Mouse (Mus musculus) kidney, postnatal 25 days (tissue): ENCODE data around the gene Ang.

Experiments
- DNase-seq, 2 experiments: peaks; one replicate each; pipeline ENCODE4 v3.0.0; 2021; ENCODE audit warnings: mixed read lengths in 2 of 2

Gene Ang

DNA sequence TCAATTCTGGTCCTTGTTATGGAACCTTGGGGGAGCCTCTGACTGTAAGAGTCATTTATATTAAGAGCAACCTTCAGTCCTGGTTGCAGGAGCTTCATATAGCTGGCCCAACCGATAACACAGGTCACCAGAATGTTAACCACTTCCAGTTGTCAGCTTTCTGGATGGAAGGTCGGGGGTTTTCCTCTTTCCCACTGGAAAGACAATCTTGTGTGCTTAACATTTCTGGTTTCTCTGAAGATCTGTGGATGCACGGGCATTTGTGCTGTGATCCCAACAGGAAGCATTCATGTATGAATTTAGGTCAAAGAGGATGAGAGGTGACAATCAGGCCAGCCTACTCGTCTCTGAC lies 38.6 kb downstream of the Ang start:
- no peak for DNase-seq

DNA sequence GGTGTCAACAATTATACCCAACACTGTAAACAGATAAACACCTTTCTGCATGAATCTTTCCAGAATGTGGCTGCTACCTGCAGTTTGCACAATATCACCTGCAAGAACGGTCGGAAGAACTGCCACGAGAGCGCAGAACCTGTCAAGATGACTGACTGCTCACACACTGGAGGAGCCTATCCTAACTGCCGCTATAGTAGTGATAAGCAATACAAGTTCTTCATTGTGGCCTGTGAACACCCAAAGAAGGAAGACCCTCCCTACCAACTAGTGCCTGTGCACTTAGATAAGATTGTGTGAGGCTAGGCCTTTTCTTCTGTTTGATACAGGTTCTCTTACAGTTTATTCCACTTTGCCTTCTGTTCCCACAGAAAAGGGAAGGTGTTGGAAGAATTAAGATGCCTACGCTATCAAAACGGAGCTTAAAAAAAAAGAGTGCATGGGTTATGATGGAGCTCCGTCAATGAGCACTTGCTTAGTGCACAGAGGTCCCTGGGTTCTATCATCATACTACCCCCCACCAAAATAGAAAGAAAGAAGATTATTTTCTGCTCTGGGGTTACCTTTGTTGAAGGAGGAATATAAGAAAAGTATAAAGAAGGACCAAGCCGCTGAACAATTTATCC lies 39.5 kb downstream of the Ang start:
- DNase-seq, result no peak

DNA sequence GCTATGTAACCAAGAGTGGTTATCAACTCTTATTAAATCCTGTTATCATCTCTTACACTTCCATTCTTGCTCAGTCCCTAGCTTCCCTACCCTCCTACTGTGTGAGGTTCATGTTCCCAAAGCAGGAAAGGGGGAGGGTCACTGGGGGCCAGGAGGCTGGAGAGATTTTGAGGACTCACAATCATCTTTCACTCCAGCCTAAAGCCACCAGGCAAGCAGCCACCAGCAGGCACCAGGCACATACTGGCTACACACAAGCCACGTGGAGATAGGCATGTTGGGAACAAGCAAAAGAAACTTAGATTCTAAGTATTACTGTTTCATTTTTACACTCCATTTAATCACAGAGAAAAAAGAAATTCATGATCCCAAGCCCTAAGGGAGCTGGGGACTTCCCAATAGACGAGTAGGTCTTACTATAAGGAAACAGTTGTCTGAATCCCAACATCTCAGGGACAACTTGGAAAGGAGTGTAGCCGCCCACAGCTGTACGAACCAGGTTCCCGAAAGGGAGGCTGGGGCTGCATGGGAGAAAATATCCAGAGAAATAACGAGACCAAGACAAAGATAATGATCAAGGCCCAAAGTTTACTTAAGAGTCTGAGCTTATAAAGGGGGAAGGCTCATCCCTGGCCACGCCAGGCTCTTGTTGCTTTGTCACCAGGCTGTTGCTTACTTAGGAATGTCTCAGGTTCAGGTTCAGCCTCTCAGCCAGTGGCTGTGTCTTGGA lies 40.3 kb downstream of the Ang start:
- DNase-seq, result no peak

DNA sequence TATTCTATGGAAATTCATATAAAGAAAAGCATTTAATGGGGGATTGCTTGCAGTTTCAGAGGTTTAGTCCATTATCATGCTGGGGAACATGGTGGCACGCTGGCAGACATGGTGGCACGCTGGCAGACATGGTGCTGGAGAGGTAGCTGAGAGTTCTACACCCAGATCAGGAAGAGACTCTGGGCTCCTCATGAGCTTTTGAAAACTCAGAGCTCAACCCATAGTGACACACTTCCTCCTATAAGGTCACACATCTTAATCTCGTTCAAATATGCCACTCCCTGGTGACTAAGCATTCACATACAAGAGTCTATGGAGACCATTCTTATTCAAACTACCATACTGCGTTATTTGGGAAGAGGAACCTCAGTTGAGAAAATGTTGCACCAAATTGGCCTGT lies 41.4 kb downstream of the Ang start:
- no peak for DNase-seq

DNA sequence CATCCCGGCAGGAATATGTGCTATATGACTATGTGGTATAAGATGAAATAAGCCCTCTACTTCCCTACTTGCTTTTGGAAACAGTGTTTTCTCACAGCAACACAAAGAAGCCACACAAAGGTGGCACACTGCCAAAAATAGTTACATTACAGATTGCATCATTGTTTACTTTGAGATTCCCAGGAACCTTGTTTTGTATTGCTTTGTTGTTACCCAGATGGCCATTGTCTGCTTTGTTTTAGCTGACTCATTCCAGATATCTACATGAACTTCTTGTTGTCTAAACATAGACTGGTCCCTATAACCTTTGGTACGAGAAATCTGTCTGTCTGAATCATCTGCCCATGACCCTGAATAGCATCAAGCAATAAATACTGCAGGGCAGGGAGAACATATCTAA lies 49.4 kb downstream of the Ang start:
- no peak for DNase-seq

DNA sequence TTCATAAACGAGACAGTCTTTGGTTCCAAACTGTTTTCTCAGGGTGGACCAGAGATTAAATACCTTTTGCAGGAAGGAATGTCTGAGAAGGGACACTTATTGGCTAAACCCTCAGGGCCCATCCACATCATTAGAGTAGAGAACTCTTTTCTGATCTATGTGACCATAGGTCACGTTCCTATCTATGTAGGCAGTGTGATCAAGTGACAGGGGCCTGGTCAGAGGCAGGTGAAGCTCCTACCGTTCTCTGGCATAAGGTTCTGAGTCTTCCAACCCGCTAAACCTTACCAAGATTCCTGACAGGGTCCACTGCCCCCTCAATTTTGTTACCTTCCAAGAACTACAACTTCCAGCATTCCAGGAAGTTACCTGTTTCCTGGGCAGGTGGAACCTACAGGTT lies 51.2 kb downstream of the Ang start:
- DNase-seq, result no peak

DNA sequence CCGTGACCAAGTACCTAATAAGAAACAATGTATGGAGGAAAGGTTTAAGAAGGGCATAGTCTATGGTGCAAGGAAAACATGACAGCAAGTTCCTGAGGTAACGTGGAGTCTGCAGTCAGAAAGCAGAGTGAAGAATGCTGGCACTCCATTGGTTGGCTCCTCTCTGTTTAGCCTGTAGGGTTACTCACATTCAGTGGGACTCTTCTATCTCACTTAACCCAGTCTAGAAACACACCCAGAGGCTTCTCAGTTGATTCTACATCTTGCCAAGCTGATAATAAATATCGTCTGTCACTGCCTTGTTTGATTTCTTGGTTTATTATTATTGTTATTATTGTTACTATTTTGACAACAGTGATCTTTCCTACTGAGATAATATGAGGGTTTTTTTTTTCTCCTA lies 51.6 kb downstream of the Ang start:
- no peak for DNase-seq

DNA sequence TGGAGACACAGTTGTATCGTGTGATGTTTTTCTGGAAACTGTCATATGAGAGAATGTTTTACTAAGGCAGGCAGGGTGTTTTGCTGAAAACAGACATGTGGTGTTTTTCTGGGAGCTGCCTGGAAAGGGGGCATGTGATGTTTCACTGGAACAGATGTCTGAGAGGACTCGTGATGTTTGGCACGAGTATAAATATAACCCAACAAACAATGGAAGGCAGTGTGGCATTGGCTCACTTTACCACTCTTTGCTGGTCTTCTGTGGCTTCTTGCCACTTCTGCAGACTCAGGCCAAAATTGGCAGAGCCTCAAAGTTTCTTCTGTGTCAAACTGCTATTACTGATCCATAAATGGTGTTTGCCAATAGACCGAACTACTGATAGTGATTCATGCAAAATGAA lies 52.3 kb downstream of the Ang start:
- no peak for DNase-seq

DNA sequence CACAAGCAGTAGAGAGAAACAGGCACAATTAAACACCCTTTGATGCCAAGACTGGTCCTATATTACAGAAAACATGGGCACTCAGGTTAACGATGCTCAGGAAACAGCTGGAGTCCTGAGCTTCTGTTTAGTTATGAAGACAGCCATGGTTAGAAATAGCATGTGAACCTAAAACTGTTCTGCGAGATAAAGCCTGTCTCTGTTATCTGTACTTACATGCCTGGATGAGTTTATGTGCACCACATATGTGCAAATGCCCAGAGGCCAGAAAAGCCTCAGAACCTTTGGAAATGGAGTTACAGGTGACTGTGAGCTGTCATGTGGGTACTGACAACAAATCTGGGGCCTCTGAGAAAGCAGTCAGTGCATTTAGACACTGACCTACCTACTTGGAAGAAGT lies 53.0 kb downstream of the Ang start:
- DNase-seq, result no peak

DNA sequence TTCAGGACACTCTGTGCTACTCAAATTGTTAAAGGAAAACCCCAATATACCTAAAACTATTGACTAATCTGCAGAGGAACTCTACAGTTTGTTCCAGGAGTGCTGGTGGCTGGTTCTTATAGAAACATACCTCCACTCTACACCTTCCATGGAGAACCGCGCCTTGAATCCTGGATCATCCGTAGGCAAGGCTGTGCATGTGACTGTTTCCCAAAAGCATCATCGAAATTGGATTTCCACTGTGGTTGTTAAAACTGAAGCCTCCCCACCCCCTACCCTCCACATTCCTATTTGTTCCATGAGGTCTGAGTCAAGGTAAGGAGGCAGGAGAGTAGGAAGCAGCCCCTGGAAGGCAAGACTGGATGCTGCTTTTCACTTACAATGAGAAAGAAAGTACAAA lies 53.5 kb downstream of the Ang start:
- DNase-seq, result no peak

DNA sequence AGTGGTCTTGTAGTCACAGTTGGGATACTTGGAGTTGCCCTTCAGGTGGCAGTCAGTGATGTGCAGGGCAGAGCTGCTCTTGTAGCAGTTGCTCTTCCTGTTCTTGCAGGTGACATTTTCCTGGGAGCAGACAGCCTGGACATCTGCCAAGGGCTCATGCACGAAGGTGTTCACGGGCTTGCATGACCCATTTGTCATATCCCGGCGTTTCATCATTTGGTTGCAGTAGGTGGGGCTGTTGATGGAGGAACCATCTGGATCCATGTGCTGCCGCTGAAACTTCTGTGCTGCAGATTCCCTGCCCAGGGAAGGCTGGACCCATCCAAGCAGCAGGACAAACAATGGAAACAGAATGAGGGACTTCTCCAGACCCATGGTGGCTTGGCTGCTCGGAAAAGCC lies 54.6 kb downstream of the Ang start:
- DNase-seq, result no peak

DNA sequence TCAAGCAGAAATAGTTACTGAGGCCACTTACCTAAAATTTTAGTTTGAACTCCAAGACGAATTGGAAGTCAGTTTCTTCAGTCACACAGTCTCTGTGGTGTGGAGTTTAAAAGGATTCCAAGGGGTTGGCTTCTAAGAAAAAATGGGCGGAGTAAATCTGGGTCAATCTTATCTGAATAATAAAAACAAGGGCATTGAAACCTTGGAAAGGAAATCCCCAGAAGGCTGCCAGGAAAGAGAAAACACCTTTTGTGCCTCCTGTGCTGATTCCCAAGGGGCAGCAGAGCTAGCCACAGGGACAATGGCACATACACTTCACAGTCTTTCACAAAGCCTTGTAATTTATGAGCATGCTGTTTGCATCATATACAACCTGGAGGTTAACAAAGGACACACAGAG lies 55.7 kb downstream of the Ang start, which contains the start of gene Rnase1:
TSS of gene Rnase1 (minus strand) at position 101 of the 400 bp plus-strand sequence.
- no peak for DNase-seq

DNA sequence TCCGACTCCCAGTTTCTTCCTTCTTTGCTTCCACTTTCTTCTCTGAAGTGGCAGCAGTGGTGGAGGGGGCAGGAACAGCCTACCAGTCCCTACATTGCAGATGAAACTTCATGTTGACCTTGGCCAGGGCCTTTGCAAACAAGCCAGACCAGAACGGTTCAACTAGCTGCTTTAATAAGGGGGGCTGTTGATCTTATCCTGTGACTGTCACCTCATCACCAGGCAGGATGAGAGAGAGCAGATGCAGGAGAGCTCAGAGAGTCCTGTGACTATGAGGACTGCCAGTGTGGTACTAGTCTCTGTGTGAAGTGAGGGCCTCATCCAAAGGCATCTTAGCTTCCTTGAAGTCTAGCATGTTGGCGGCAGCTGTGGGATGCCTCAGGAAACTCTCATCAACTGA lies 57.1 kb downstream of the Ang start:
- no peak for DNase-seq

DNA sequence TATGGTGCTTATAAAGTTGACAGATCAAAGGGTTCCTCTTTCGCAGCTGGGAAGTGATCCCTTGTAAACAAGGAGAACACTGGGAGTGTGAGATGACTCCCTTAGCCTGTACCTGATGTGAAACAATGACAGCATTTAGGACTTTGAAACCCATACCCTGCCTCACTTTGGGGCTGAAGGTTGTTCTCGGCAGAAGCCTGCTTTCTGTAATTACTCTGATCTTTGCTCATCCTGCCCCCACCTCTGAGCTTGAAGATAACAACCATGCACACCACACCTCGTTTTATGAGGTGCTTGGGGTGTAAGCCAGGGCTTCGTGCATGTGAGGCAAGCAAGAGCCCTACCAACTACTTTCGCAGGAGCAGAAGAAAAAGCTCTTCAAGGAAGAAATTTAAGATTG lies 58.2 kb downstream of the Ang start:
- DNase-seq, result no peak

DNA sequence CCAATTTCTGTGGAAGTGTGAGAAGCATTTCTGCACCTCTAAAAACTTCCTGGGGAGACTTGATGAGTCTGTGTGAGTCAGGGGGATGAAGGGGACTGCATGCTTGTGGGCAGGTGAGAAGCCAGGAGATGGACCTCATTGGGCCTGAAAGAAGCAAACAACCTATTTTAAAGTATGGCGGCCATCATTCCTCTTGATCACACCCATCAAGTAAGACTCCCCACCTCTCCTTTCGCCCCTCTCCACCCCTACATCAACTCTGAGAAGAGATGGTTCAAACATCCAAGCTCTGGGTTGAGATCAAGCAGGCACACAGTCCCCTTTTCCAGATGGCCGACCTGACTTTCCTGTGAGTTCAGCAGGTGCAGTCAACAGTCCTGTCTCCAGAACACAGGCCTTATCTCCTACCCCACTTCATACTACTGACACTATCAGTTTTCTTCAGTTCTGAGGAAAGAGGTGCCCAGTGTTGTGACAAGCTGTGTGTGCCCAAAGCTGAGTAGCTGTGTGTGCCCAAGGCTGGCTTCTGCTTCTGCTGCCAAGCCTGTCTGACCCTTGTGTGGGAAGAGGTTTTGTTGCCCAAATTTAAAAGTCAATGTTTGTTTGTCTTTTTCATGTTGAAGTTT lies 59.4 kb downstream of the Ang start:
- no peak for DNase-seq
